Mouse (Mus musculus) thymus, adult 2 months (tissue): ENCODE data around the gene Zpbp2. TPM values are rescaled to one million over a fixed set of nuclear protein-coding genes. Genes with fewer than 3 reads are reported as not detected.

Experiments used
- DNase-seq: peaks from one replicate; pipeline ENCODE4 v3.0.0; 2021
- H3K27ac ChIP-seq: fragments of 200-500 bp; 2 replicates; pipeline ENCODE4 v1.5.1; 2012; ENCODE audit warnings: low read length, control low read depth; ENCODE audit not compliant: control insufficient read depth, insufficient read depth
- H3K27me3 ChIP-seq: fragments of 200-500 bp; 2 replicates; pipeline ENCODE4 v1.6.1; 2012; ENCODE audit warnings: mild to moderate bottlenecking, low read length, moderate library complexity, mixed read lengths; ENCODE audit not compliant: control insufficient read depth, insufficient read depth
- H3K36me3 ChIP-seq: fragments of 200-500 bp; 2 replicates; pipeline ENCODE4 v1.6.1; 2012; ENCODE audit warnings: mild to moderate bottlenecking, low read length, moderate library complexity; ENCODE audit not compliant: control insufficient read depth, insufficient read depth
- H3K4me1 ChIP-seq: fragments of 200-500 bp; replicated peaks from 2 replicates; pipeline ENCODE4 v1.6.1; 2012; ENCODE audit warnings: low read length; ENCODE audit not compliant: control insufficient read depth, insufficient read depth
- H3K4me3 ChIP-seq: fragments of 200-500 bp; 2 replicates; pipeline ENCODE4 v1.5.1; 2012; ENCODE audit warnings: mild to moderate bottlenecking, low read length, control low read depth, moderate library complexity; ENCODE audit not compliant: control insufficient read depth, insufficient read depth
- CTCF ChIP-seq: fragments of 200-500 bp; IDR thresholded peaks from 2 replicates; pipeline ENCODE4 v1.5.1; 2012; ENCODE audit warnings: mild to moderate bottlenecking, control low read depth, low read length, moderate library complexity, borderline replicate concordance; ENCODE audit not compliant: control insufficient read depth, poor library complexity, insufficient read depth; ENCODE audit errors: extremely low read depth
- POLR2A ChIP-seq: fragments of 200-500 bp; IDR thresholded peaks from 2 replicates; pipeline ENCODE4 v1.6.1; 2012; ENCODE audit warnings: mild to moderate bottlenecking, low read length, control low read depth, moderate library complexity; ENCODE audit not compliant: control insufficient read depth, poor library complexity, insufficient read depth; ENCODE audit errors: extremely low read depth
- WGBS: fragments of 180-500 bp; shearing (Covaris S2); methylation state at CpG from one replicate; pipeline ENCODE4 v1.1.7; 2018; 5-methylcytosine and 5-hydroxymethylcytosine counted together
- polyA plus RNA-seq: library from polyadenylated mRNA; depleted of rRNA; stranded (reverse); fragments of >200 nt; gene quantifications from 2 replicates; pipeline ENCODE4 v1.2.3, GENCODE M21; 2012

The Zpbp2 gene
- polyA plus RNA-seq, 1 experiment: 1.1 TPM

- peaks cover 22% of the 10 kb centered on the region for H3K36me3 ChIP-seq
- 87% methylated on average over 10 of the region's 10 CpGs for WGBS
- no peak overlapping the region for H3K27ac ChIP-seq
- H3K4me1 ChIP-seq: peaks cover 11% of the 10 kb centered on the region
- no peaks in the 10 kb centered on the region for H3K27me3 ChIP-seq
- H3K4me3 ChIP-seq: no peak overlapping the region
- TF ChIP-seq POLR2A (no peak), CTCF (no peak)
- no peak for DNase-seq
These were observed 30.4 kb upstream of the Zpbp2 start for GRCm38 (mm10) chr11:98520468-98520867.

GRCm38 (mm10) chr11:98525140-98525539 is 25.8 kb upstream of the Zpbp2 start:
- Histone ChIP-seq H3K36me3 (peaks cover 5% of the 10 kb centered on the region; the same call in 1 of the 2 replicates), H3K4me1 (peaks cover 28% of the 10 kb centered on the region), H3K27me3 (no peaks in the 10 kb centered on the region), H3K27ac (0 out of 2 replicates have a peak overlapping the region, but pooled peaks have one; percentile 14), H3K4me3 (no peak overlapping the region)
- DNase-seq: peak; percentile 66
- TF ChIP-seq POLR2A: no peak
- TF ChIP-seq CTCF: no peak
- WGBS: 18% methylated on average over 4 of the region's 4 CpGs

GRCm38 (mm10) chr11:98526824-98527461 is 24.0 kb upstream of the Zpbp2 start:
- DNase-seq: peak; percentile 71
- 11% methylated on average over 10 of the region's 10 CpGs for WGBS
- peak overlapping the region; percentile 98 for H3K27ac ChIP-seq

GRCm38 (mm10) chr11:98537480-98538034 is 13.3 kb upstream of the Zpbp2 start:
- H3K27me3 ChIP-seq: no peaks in the 10 kb centered on the region
- peaks cover 18% of the 10 kb centered on the region for H3K4me1 ChIP-seq
- H3K36me3 ChIP-seq: peaks cover 9% of the 10 kb centered on the region
- H3K27ac ChIP-seq: no peak overlapping the region
- H3K4me3 ChIP-seq: no peak overlapping the region
- no peak for TF ChIP-seq POLR2A
- TF ChIP-seq CTCF: no peak
- no peak for DNase-seq

More at GRCm38 (mm10) chr11:98526824-98527461, 24.0 kb upstream of the Zpbp2 start:
- TF ChIP-seq CTCF (no peak), POLR2A (no peak)
- H3K4me3 ChIP-seq: no peak overlapping the region
- H3K36me3 ChIP-seq: peaks cover 5% of the 10 kb centered on the region; the same call in 1 of the 2 replicates
- peaks cover 31% of the 10 kb centered on the region for H3K4me1 ChIP-seq
- H3K27me3 ChIP-seq: no peaks in the 10 kb centered on the region

- WGBS: 88% methylated on average over 5 of the region's 5 CpGs
- peaks cover 9% of the 10 kb centered on the region for H3K4me1 ChIP-seq
- H3K36me3 ChIP-seq: peaks cover 9% of the 10 kb centered on the region; the same call in 1 of the 2 replicates
- TF ChIP-seq CTCF (no peak), POLR2A (no peak)
- no peaks in the 10 kb centered on the region for H3K27me3 ChIP-seq
- no peak for DNase-seq
- H3K27ac ChIP-seq: no peak overlapping the region
- H3K4me3 ChIP-seq: no peak overlapping the region
These were observed 10.6 kb upstream of the Zpbp2 start for GRCm38 (mm10) chr11:98540319-98540718.

GRCm38 (mm10) chr11:98542553-98542952 is 8.3 kb upstream of the Zpbp2 start:
- H3K4me3 ChIP-seq: no peak overlapping the region
- no peak for DNase-seq
- H3K4me1 ChIP-seq: peaks cover 17% of the 10 kb centered on the region
- H3K27me3 ChIP-seq: no peaks in the 10 kb centered on the region
- H3K36me3 ChIP-seq: peaks cover 9% of the 10 kb centered on the region; the same call in 1 of the 2 replicates
- 71% methylated on average over 8 of the region's 8 CpGs for WGBS
- H3K27ac ChIP-seq: peak overlapping the region; percentile 44; the same call in 1 of the 2 replicates
- TF ChIP-seq POLR2A: no peak
- no peak for TF ChIP-seq CTCF
